Mouse (Mus musculus): ENCODE data around the gene Gm13306. TPM values are rescaled to one million over a fixed set of nuclear protein-coding genes. Genes with fewer than 3 reads are reported as not detected.

Gene Gm13306
- polyA plus RNA-seq, 1 experiment from 2014 or later = not detected

Other genes with a start within 250 kb of the Gm13306 start
- gene Gm21541, start 249.8 kb upstream of the Gm13306 start, polyA plus RNA-seq (2014; fragmentation: Nextera tagmentation; extraction: Ambion mirVana) = 5.2 and 9.4 TPM in 2 replicates
- gene Gm20878, start 211.9 kb upstream of the Gm13306 start, polyA plus RNA-seq (2014; fragmentation: Nextera tagmentation; extraction: Ambion mirVana) = 1.5 and 2.0 TPM in 2 replicates
- not detected in 2 replicates for gene Fam205a4, start 187.4 kb upstream of the Gm13306 start, polyA plus RNA-seq (2014; fragmentation: Nextera tagmentation; extraction: Ambion mirVana)
- gene Gm21093, start 118.7 kb upstream of the Gm13306 start, polyA plus RNA-seq (2014; fragmentation: Nextera tagmentation; extraction: Ambion mirVana) = 0.15 and 0.29 TPM in 2 replicates
- not detected in 2 replicates for gene Gm3893, start 62.2 kb upstream of the Gm13306 start, polyA plus RNA-seq (2014; fragmentation: Nextera tagmentation; extraction: Ambion mirVana)
- gene Gm13304, start 38.6 kb upstream of the Gm13306 start, polyA plus RNA-seq (2014; fragmentation: Nextera tagmentation; extraction: Ambion mirVana) = 10.1 TPM in 1 of 2 replicates, not detected in the other
- not detected in 2 replicates for gene Gm13305, start 15.2 kb downstream of the Gm13306 start, polyA plus RNA-seq (2014; fragmentation: Nextera tagmentation; extraction: Ambion mirVana)
- gene Gm10600, start 87.2 kb downstream of the Gm13306 start, polyA plus RNA-seq (2014; fragmentation: Nextera tagmentation; extraction: Ambion mirVana) = not detected in 2 replicates
- 1.7 TPM in 1 of 2 replicates, not detected in the other for gene Ccl21b, start 102.3 kb downstream of the Gm13306 start, polyA plus RNA-seq (2014; fragmentation: Nextera tagmentation; extraction: Ambion mirVana)
- not detected in 2 replicates for gene Gm21953, start 140.8 kb downstream of the Gm13306 start, polyA plus RNA-seq (2014; fragmentation: Nextera tagmentation; extraction: Ambion mirVana)
- gene Fam205a3, start 164.9 kb downstream of the Gm13306 start, polyA plus RNA-seq (2014; fragmentation: Nextera tagmentation; extraction: Ambion mirVana) = 0.14 and 0.21 TPM in 2 replicates